Mouse (Mus musculus): ENCODE measurements at regions not wholly inside any gene's neighbourhood (a gene's known extent, or its start where the extent isn't known, plus 50 kb on each side); places are given as distances from the start of the nearest gene placed in this dataset.

- intact Hi-C loops (cut with DNase I), result no loop called here
- peak; percentile 3 for DNase-seq (ENCODE audit: low spot score in 2 of 2)
Measured at GRCm38 (mm10) chr12:62768930-62769329, 1246.0 kb downstream of the Lrfn5 start.

- no peak for DNase-seq (ENCODE audit: low spot score in 2 of 2)
- intact Hi-C loops (cut with DNase I), result no loop called here
Measured at GRCm38 (mm10) chr12:62769895-62770294, 1246.9 kb downstream of the Lrfn5 start.

GRCm38 (mm10) chr12:62775974-62776373 lies 1253.0 kb downstream of the Lrfn5 start:
- DNase-seq (ENCODE audit: low spot score in 2 of 2), result no peak
- intact Hi-C loops (cut with DNase I), result no loop called here

GRCm38 (mm10) chr12:62812781-62813180 lies 1289.8 kb downstream of the Lrfn5 start:
- peak in 1 of 2 experiments; percentile 2 for DNase-seq (ENCODE audit: low spot score in 2 of 2)
- intact Hi-C loops (cut with DNase I), result no loop called here
